Mouse (Mus musculus): Measurements from ENCODE around the gene Nxnl1. TPM values are rescaled to one million over a fixed set of nuclear protein-coding genes. Genes with fewer than 3 reads are reported as not detected.

The Nxnl1 gene
- polyA plus RNA-seq (2012; rRNA removed), result not detected in 2 replicates

DNA sequence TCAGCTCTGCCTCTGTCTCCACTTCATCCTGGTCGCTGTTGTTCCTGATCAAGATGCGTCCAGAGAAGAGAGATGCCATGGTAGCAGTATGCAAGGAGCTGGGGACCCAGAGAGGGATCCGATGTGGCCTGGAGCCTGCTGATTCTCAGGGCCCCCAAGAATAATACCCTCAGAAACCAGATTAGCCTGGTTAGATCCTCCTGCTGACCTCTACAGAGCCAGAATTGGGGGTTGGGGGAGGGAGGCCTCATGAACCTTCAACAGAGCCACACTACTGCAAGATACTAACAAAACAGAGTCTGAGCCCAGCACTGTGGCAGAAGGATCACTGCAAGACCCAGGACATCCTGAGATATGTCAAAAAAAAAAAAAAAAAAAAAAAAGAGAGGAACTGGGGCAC is at the start of gene Nxnl1:
Nxnl1 (minus strand) TSS at position 101 of the 400 bp plus-strand sequence.
- H3K27me3 ChIP-seq (ENCODE audit: control insufficient read depth, insufficient read depth, low read length), result no peaks in the 10 kb centered on the region

DNA sequence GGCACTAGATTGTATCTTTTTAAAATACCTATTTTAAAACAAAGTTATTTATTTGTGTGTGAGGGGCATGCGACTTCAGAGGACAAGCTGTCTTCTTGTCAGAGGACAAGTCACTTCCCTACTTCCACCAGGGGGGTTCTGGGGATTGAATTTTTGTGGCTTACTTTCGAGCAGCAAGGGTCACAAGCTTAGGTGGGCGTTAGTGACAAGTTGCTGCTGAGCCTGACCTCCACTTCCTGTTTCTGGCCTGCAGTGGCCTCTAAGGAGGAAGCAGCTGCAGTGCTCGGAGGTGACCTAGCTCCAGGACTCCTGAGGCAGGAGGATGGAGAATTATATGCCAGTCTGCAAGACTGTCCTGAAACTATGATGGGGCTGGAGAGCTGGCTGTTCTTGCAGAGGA is 47.0 kb upstream of the Nxnl1 start:
- no peak for DNase-seq (ENCODE audit: low read depth in 1 of 2, low spot score in 2 of 2)
- Histone ChIP-seq H3K27me3 (ENCODE audit: control insufficient read depth, insufficient read depth, low read length) (no peaks in the 10 kb centered on the region), H3K36me3 (ENCODE audit: control insufficient read depth, insufficient read depth, low read length) (peaks cover 25% of the 10 kb centered on the region), H3K4me3 (ENCODE audit: extremely low read depth, insufficient read depth, insufficient read length) (no peak overlapping the region), H3K27ac (ENCODE audit: insufficient read depth, low read length) (peak overlapping the region; percentile 27), H3K4me1 (ENCODE audit: control insufficient read depth, insufficient read depth, insufficient read length) (peaks cover 8% of the 10 kb centered on the region; the same call in 1 of the 2 replicates)
- WGBS, result 17% methylated on average over 4 of the region's 4 CpGs
- TF ChIP-seq POLR2A (IDR thresholded peaks at IDR 0.05; ENCODE audit: low read depth, low read length), result no peak

More for the DNA sequence above, at the start of gene Nxnl1:
- H3K4me3 ChIP-seq (ENCODE audit: extremely low read depth, insufficient read depth, insufficient read length), result no peak within 1 kb of the TSS
- DNase-seq (ENCODE audit: low read depth in 1 of 2, low spot score in 2 of 2), result no peak
- H3K36me3 ChIP-seq (ENCODE audit: control insufficient read depth, insufficient read depth, low read length), result no peaks in the 10 kb centered on the region
- peaks cover 6% of the 10 kb centered on the region for H3K4me1 ChIP-seq (ENCODE audit: control insufficient read depth, insufficient read depth, insufficient read length)
- TF ChIP-seq POLR2A (IDR thresholded peaks at IDR 0.05; ENCODE audit: low read depth, low read length) (no peak), CTCF (IDR thresholded peaks at IDR 0.05; ENCODE audit: extremely low read depth, insufficient read depth, insufficient read length, insufficient replicate concordance) (no peak)
- WGBS, result 91% methylated on average over 3 of the region's 3 CpGs
- H3K27ac ChIP-seq (ENCODE audit: insufficient read depth, low read length), result no peak within 1 kb of the TSS

DNA sequence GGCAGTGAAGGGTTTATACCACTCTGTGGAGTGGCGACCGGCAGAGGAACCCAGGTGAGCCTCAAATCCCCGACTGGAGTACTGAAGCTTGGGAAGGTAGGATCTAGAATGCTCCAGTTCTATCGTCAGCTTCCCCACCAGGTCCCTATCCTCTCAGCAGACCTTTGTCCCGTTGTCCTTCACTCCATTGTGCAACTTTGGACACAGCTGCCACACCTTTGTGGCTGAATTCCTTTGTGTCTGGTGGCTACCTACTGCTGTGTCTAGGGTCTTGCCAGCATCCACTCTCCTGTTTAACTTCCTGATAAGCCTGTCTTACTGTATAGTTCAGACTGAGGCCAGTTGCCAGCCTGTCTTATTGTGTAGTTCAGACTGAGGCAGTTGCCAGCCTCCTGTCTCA is 45.7 kb upstream of the Nxnl1 start:
- no peak for TF ChIP-seq CTCF (IDR thresholded peaks at IDR 0.05; ENCODE audit: extremely low read depth, insufficient read depth, insufficient read length, insufficient replicate concordance)
- TF ChIP-seq POLR2A (IDR thresholded peaks at IDR 0.05; ENCODE audit: low read depth, low read length), result no peak
- WGBS, result 34% methylated on average over 5 of the region's 5 CpGs
- H3K27ac ChIP-seq (ENCODE audit: insufficient read depth, low read length), result peak overlapping the region; percentile 27; the same call in 1 of the 2 replicates
- H3K4me1 ChIP-seq (ENCODE audit: control insufficient read depth, insufficient read depth, insufficient read length), result peaks cover 8% of the 10 kb centered on the region; the same call in 1 of the 2 replicates
- peak overlapping the region; percentile 81; the same call in 1 of the 2 replicates for H3K4me3 ChIP-seq (ENCODE audit: extremely low read depth, insufficient read depth, insufficient read length)
- peaks cover 14% of the 10 kb centered on the region for H3K36me3 ChIP-seq (ENCODE audit: control insufficient read depth, insufficient read depth, low read length)
- no peak for DNase-seq (ENCODE audit: low read depth in 1 of 2, low spot score in 2 of 2)
- no peaks in the 10 kb centered on the region for H3K27me3 ChIP-seq (ENCODE audit: control insufficient read depth, insufficient read depth, low read length)

DNA sequence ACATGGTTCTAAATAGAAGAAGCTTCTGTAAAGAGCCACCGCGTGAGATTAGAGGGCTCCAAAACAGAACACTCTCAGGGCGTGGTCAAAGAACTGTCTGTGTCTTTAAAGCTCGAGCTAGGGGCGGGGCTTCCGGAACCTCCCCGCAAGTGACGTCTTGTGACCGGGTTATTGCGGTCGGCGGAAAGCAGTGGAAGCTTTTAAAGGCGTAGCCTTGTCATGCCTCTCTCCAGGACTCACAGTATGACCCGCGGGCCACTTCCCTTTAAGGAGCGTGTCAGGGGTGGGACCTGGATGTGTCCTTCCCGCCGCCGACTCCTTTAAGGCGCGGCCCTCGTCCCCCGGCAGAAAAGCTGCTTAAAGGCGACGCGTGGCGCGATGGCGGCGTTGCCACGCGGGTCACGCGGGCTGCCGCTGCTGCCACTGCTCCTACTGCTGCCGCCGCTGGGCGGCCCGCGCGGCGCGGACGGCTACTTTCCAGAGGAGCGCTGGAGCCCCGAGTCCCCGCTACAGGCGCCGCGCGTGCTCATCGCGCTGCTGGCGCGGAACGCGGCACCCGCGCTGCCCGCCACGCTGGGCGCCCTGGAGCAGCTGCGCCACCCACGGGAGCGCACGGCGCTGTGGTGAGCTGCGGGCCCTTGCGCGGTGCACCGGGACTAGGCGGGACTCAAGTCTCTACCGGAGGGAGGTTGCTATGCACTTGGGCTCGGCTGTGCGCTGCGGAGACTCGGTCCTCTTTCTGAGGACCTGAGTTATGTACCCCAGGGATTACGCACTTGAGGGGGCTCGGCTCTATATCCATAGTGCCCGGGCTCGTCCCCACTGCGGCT is 44.6 kb upstream of the Nxnl1 start, which contains the start of gene Colgalt1:
Colgalt1 (plus strand) TSS at position 177 of the 830 bp plus-strand sequence.
- under 1% methylated on average over 82 of the region's 82 CpGs for WGBS
- peak; percentile 96 to 99 for DNase-seq (ENCODE audit: low read depth in 1 of 2, low spot score in 2 of 2)
- Histone ChIP-seq H3K27ac (ENCODE audit: insufficient read depth, low read length) (peak within 1 kb of the TSS; percentile 83), H3K4me1 (ENCODE audit: control insufficient read depth, insufficient read depth, insufficient read length) (peaks cover 8% of the 10 kb centered on the region; the same call in 1 of the 2 replicates), H3K4me3 (ENCODE audit: extremely low read depth, insufficient read depth, insufficient read length) (peak within 1 kb of the TSS; percentile 81), H3K27me3 (ENCODE audit: control insufficient read depth, insufficient read depth, low read length) (no peaks in the 10 kb centered on the region), H3K36me3 (ENCODE audit: control insufficient read depth, insufficient read depth, low read length) (peaks cover 10% of the 10 kb centered on the region)
- TF ChIP-seq POLR2A (IDR thresholded peaks at IDR 0.05; ENCODE audit: low read depth, low read length) (peak; percentile 42; the same call in 1 of the 2 replicates), CTCF (IDR thresholded peaks at IDR 0.05; ENCODE audit: extremely low read depth, insufficient read depth, insufficient read length, insufficient replicate concordance) (no peak)

DNA sequence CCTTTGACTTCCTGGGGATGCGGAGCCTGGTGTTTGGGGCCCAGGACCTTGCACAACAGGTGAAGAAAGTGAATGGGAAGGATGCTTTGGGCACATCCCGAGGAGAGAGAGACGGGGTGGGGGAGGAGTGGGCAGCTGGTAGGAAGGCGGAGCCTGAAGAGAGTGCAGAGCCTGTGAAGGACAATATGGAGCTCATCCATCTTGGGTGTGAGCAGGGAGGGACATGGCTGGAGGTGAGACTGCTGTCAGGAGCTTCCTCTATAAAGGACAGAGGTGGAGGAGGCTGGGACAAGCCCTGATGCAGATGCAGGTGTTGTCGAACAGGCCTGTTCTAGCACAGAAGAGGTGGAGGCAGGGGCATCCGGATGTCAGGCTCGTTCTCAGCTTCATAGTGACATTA is 37.6 kb upstream of the Nxnl1 start:
- no peak overlapping the region for H3K4me3 ChIP-seq (ENCODE audit: extremely low read depth, insufficient read depth, insufficient read length)
- 91% methylated on average over 7 of the region's 7 CpGs for WGBS
- H3K4me1 ChIP-seq (ENCODE audit: control insufficient read depth, insufficient read depth, insufficient read length), result peaks cover 18% of the 10 kb centered on the region
- peaks cover 8% of the 10 kb centered on the region for H3K36me3 ChIP-seq (ENCODE audit: control insufficient read depth, insufficient read depth, low read length)
- H3K27me3 ChIP-seq (ENCODE audit: control insufficient read depth, insufficient read depth, low read length), result no peaks in the 10 kb centered on the region
- no peak overlapping the region for H3K27ac ChIP-seq (ENCODE audit: insufficient read depth, low read length)
- no peak for TF ChIP-seq CTCF (IDR thresholded peaks at IDR 0.05; ENCODE audit: extremely low read depth, insufficient read depth, insufficient read length, insufficient replicate concordance)
- no peak for TF ChIP-seq POLR2A (IDR thresholded peaks at IDR 0.05; ENCODE audit: low read depth, low read length)
- no peak for DNase-seq (ENCODE audit: low read depth in 1 of 2, low spot score in 2 of 2)

DNA sequence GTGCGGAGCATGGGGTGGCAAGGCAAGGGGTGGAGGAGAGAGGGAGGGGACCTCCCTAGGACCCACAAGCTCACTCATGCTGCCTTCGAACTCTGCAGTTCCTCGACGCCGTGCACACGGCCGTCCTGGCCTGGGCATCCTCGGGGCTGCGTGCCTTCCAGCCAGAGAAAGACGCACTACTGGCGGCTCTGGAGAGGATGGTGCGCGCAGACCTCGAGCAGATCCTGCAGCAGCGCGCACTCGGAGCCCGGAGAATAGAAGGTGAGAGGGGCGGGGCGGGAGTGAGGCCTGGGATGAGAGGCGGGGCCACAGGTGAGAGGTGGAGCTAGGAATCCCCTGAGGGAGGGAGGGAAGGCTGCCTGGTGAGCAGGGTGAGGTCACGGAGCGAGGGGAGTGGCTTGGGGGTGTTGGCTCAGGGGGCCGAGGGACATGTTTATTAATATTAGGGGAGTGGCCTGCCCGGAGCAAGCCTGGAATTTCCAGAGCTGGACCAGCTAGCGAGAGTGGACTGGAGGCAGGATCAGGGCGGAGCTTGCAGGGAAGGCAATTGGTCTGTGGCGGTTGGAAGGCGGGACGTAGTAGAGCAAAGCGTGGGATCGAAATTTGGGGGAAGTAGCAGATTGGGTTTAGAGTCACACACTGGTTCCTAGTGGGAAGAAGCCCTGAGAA is 36.4 kb upstream of the Nxnl1 start:
- WGBS, result 38% methylated on average over 32 of the region's 32 CpGs
- Histone ChIP-seq H3K27me3 (ENCODE audit: control insufficient read depth, insufficient read depth, low read length) (no peaks in the 10 kb centered on the region), H3K4me3 (ENCODE audit: extremely low read depth, insufficient read depth, insufficient read length) (peak overlapping the region; percentile 43; the same call in 1 of the 2 replicates), H3K27ac (ENCODE audit: insufficient read depth, low read length) (no peak overlapping the region), H3K4me1 (ENCODE audit: control insufficient read depth, insufficient read depth, insufficient read length) (peaks cover 19% of the 10 kb centered on the region), H3K36me3 (ENCODE audit: control insufficient read depth, insufficient read depth, low read length) (peaks cover 8% of the 10 kb centered on the region)
- DNase-seq (ENCODE audit: low read depth in 1 of 2, low spot score in 2 of 2), result no peak
- TF ChIP-seq POLR2A (IDR thresholded peaks at IDR 0.05; ENCODE audit: low read depth, low read length), result no peak
- TF ChIP-seq CTCF (IDR thresholded peaks at IDR 0.05; ENCODE audit: extremely low read depth, insufficient read depth, insufficient read length, insufficient replicate concordance), result no peak
